In the genomic region with DNA sequence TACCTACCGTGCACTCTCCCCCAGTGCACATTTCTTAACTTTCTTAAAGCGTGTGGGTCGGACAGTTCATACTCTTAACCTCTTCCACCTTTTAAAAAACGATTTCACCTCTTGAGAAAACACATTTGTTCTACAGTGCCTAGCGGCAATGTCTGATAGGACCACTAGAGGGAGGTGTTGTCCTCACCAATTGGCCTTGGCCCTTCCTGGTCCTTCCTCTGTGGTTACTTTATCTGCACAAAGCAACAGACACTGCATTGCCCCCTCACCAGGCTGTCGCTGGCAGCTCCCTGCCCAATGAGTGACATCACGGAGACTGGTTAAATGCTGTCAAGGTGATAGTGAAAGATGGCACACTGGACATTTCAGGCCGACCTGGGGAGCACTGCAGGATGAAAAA, we compare ENCODE assay signal across 8 mouse cellular contexts. TPM values are rescaled to one million over a fixed set of nuclear protein-coding genes. Genes with fewer than 3 reads are reported as not detected.
A peak's percentile ranks its signal among the peaks of the same experiment; 100 is the strongest.
DNase-seq lines count a peak whose midpoint lies in the region; TF ChIP-seq lines count a peak whose summit lies in the region.

No protein-coding gene starts in this region.

- no peaks in the 10 kb centered on the region for H3K36me3 ChIP-seq in C2C12 (ENCODE audit: control insufficient read depth, insufficient read depth)

- no peaks in the 10 kb centered on the region for H3K27me3 ChIP-seq in C2C12 (ENCODE audit: control insufficient read depth, insufficient read depth, insufficient read length)

- H3ac ChIP-seq in C2C12 (ENCODE audit: control insufficient read depth, insufficient read length, low read depth): no peak overlapping the region

- no peaks in the 10 kb centered on the region for H3K79me3 ChIP-seq in C2C12 (ENCODE audit: low read depth)

- DNase-seq in adrenal gland, adult 8-10 months: peak; percentile 57
- peak; percentile 77 for DNase-seq in embryo, embryonic 11 days
- DNase-seq in heart, postnatal 10 days: peak; percentile 74 to 83
- peak; percentile 78 for DNase-seq in layer of hippocampus, adult 11-12 months (ENCODE audit: low spot score)
- DNase-seq in lung, adult 18-20 months: peak; percentile 37 to 46
- DNase-seq in ovary, postnatal 10 days (ENCODE audit: low spot score): peak; percentile 22
- peak; percentile 41 to 60 for DNase-seq in urinary bladder, postnatal 36 days (ENCODE audit: low spot score in 2 of 2)

- no peaks in the 10 kb centered on the region for H3K79me2 ChIP-seq in C2C12 (ENCODE audit: control insufficient read depth, insufficient read depth)

- intact Hi-C loops in heart, postnatal 10 days (cut with DNase I): loop anchor here (1.0 to 5.0 kb wide), 3 partner anchors 154 to 582 kb away; a partner anchor contains a TSS

- no peak overlapping the region for H3K4me3 ChIP-seq in C2C12 (ENCODE audit: insufficient read depth, poor library complexity, severe bottlenecking)

- TF ChIP-seq CTCF in C2C12 (IDR thresholded peaks at IDR 0.05; ENCODE audit: control insufficient read depth, insufficient read depth, insufficient read length): peak; percentile 59

TF ChIP-seq in C2C12, 6 proteins besides CTCF, POLR2A, EP300 and RAD21:
- peak; percentile 23 for TF ChIP-seq MYOD1 (IDR thresholded peaks at IDR 0.05; ENCODE audit: control insufficient read depth, insufficient read length, low read depth)
- no peak for TF ChIP-seq MYOG (IDR thresholded peaks at IDR 0.05; ENCODE audit: control insufficient read depth, extremely low read depth, insufficient read length)
- TF ChIP-seq MAX (IDR thresholded peaks at IDR 0.05): peak; percentile 14

RNA-seq across cellular contexts. Expression of a gene that starts 40.3 kb away (rescaled TPM):
- polyA plus RNA-seq in C2C12 (2012; fragmentation: generic; extraction: Trizol): 0.74 TPM
- total RNA-seq in adrenal gland, adult 8-10 months (2022): 1 to 10 TPM in 3 of 4 experiments, under 1 TPM in 1; 0.91 to 1.9 (median 1.3) TPM
- total RNA-seq in heart, postnatal 10 days (2021): 1 to 10 TPM; 3.8 to 4.2 TPM

Comparison
In these comparisons a context has a peak if more than half of its experiments do, and no peak if none do; other contexts are left out.
1. DNase-seq: peak in every context shown above with its lines; median percentile 78 in heart, postnatal 10 days; 78 in layer of hippocampus, adult 11-12 months; 77 in embryo, embryonic 11 days; 57 in adrenal gland, adult 8-10 months; 50 in urinary bladder, postnatal 36 days; 42 in lung, adult 18-20 months; 22 in ovary, postnatal 10 days.